Mouse (Mus musculus): ENCODE results near the gene Pfdn2. TPM values are rescaled to one million over a fixed set of nuclear protein-coding genes. Genes with fewer than 3 reads are reported as not detected.

Pfdn2 gene
- total and polyA plus RNA-seq, 2 experiments from 2014 or later: 9.3 to 94.7 TPM

DNA sequence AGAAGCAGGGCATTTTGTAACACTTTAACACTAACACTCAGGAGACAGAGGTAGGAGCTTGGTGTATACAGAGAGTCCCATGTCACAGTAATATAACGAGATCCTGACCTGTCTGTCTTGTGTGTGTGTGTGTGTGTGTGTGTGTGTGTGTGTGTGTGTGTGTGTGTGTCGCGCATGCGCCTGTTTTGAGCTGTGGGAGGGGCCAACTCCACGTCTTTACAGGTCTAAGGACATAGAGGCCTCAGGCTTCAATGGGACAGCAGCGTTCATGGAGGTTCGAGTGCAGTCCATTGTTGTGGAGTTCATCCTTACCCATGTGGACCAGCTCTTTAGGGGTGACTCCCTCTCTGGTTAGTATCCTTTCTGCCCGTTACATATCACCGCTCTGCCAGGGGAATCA, 57.5 kb downstream of the Pfdn2 start:
- Histone ChIP-seq H3K4me2 (ENCODE audit: low read depth, low read length) (no peak overlapping the region), H3K4me3 (ENCODE audit: low read depth, low read length) (no peak overlapping the region), H3K27ac (ENCODE audit: low read depth) (no peak overlapping the region), H3K36me3 (replicated peaks; ENCODE audit: control insufficient read depth, insufficient read depth, low read length) (no peaks in the 10 kb centered on the region), H3K4me1 (ENCODE audit: control insufficient read depth, insufficient read depth) (no peaks in the 10 kb centered on the region), H3K9me3 (replicated peaks; ENCODE audit: control insufficient read depth, low read length) (no peaks in the 10 kb centered on the region), H3K9ac (replicated peaks; ENCODE audit: low read depth, low read length) (no peak overlapping the region), H3K27me3 (ENCODE audit: control insufficient read depth, insufficient read depth, low read length) (no peaks in the 10 kb centered on the region)
- DNase-seq (ENCODE audit: low spot score) (no peak), ATAC-seq (ENCODE audit: insufficient read depth, low read depth) (no peak)
- 75% methylated on average over 9 of the region's 9 CpGs for WGBS
- TF ChIP-seq EP300 (IDR thresholded peaks at IDR 0.05; ENCODE audit: low read depth) (no peak), CTCF (IDR thresholded peaks at IDR 0.05; ENCODE audit: low read depth) (no peak)

GRCm38 (mm10) chr1:171407263-171407662, 61.8 kb downstream of the Pfdn2 start:
- DNase-seq (ENCODE audit: low spot score): no peak
- Histone ChIP-seq H3K36me3 (replicated peaks; ENCODE audit: control insufficient read depth, insufficient read depth, low read length) (no peaks in the 10 kb centered on the region), H3K9me3 (replicated peaks; ENCODE audit: control insufficient read depth, low read length) (no peaks in the 10 kb centered on the region)

More at GRCm38 (mm10) chr1:171407263-171407662, 61.8 kb downstream of the Pfdn2 start:
- Histone ChIP-seq H3K27ac (ENCODE audit: low read depth) (no peak overlapping the region), H3K27me3 (ENCODE audit: control insufficient read depth, insufficient read depth, low read length) (no peaks in the 10 kb centered on the region; the same call in 1 of the 2 replicates), H3K4me3 (ENCODE audit: low read depth, low read length) (no peak overlapping the region), H3K4me1 (ENCODE audit: control insufficient read depth, insufficient read depth) (no peaks in the 10 kb centered on the region), H3K4me2 (ENCODE audit: low read depth, low read length) (no peak overlapping the region), H3K9ac (replicated peaks; ENCODE audit: low read depth, low read length) (no peak overlapping the region)
- 76% methylated on average over 5 of the region's 5 CpGs for WGBS
- no peak for ATAC-seq (ENCODE audit: insufficient read depth, low read depth)
- TF ChIP-seq EP300 (IDR thresholded peaks at IDR 0.05; ENCODE audit: low read depth) (no peak), CTCF (IDR thresholded peaks at IDR 0.05; ENCODE audit: low read depth) (no peak)

Other genes starting within 250 kb of the Pfdn2 start
- 3.7 TPM in 1 of 2 replicates, not detected in the other for gene Cfap126, start 231.8 kb upstream of the Pfdn2 start, total RNA-seq (2014; rRNA removed; ENCODE audit: low replicate concordance)
- 2.2 and 3.5 TPM in 2 replicates for gene Cfap126, start 231.8 kb upstream of the Pfdn2 start, polyA plus RNA-seq (2015; fragmentation: Nextera tagmentation; extraction: Ambion mirVana)
- 875 and 891 TPM in 2 replicates for gene Sdhc, start 195.1 kb upstream of the Pfdn2 start, total RNA-seq (2014; rRNA removed; ENCODE audit: low replicate concordance)
- 754 and 772 TPM in 2 replicates for gene Sdhc, start 195.1 kb upstream of the Pfdn2 start, polyA plus RNA-seq (2015; fragmentation: Nextera tagmentation; extraction: Ambion mirVana)
- gene Mpz, start 195.0 kb upstream of the Pfdn2 start, total RNA-seq (2014; rRNA removed; ENCODE audit: low replicate concordance): 1.6 and 2.0 TPM in 2 replicates
- gene Mpz, start 195.0 kb upstream of the Pfdn2 start, polyA plus RNA-seq (2015; fragmentation: Nextera tagmentation; extraction: Ambion mirVana): 0.05 and 0.49 TPM in 2 replicates
- gene Pcp4l1, start 149.4 kb upstream of the Pfdn2 start, total RNA-seq (2014; rRNA removed; ENCODE audit: low replicate concordance): 40.2 and 48.7 TPM in 2 replicates
- gene Pcp4l1, start 149.4 kb upstream of the Pfdn2 start, polyA plus RNA-seq (2015; fragmentation: Nextera tagmentation; extraction: Ambion mirVana): 161 and 164 TPM in 2 replicates
- not detected in 2 replicates for gene Nr1i3, start 131.7 kb upstream of the Pfdn2 start, total RNA-seq (2014; rRNA removed; ENCODE audit: low replicate concordance)
- gene Nr1i3, start 131.7 kb upstream of the Pfdn2 start, polyA plus RNA-seq (2015; fragmentation: Nextera tagmentation; extraction: Ambion mirVana): 0.27 and 0.30 TPM in 2 replicates
- 82.0 and 97.7 TPM in 2 replicates for gene Tomm40l, start 123.2 kb upstream of the Pfdn2 start, total RNA-seq (2014; rRNA removed; ENCODE audit: low replicate concordance)
- gene Tomm40l, start 123.2 kb upstream of the Pfdn2 start, polyA plus RNA-seq (2015; fragmentation: Nextera tagmentation; extraction: Ambion mirVana): 56.0 and 64.6 TPM in 2 replicates
- gene Apoa2, start 120.6 kb upstream of the Pfdn2 start, total RNA-seq (2014; rRNA removed; ENCODE audit: low replicate concordance): 14.5 TPM in 1 of 2 replicates, not detected in the other
- gene Apoa2, start 120.6 kb upstream of the Pfdn2 start, polyA plus RNA-seq (2015; fragmentation: Nextera tagmentation; extraction: Ambion mirVana): 4.0 and 4.5 TPM in 2 replicates
- 22.7 and 60.5 TPM in 2 replicates for gene Fcer1g, start 111.3 kb upstream of the Pfdn2 start, total RNA-seq (2014; rRNA removed; ENCODE audit: low replicate concordance)
- gene Fcer1g, start 111.3 kb upstream of the Pfdn2 start, polyA plus RNA-seq (2015; fragmentation: Nextera tagmentation; extraction: Ambion mirVana): 24.6 TPM in 2 replicates
- 4.1 and 5.5 TPM in 2 replicates for gene Adamts4, start 95.2 kb upstream of the Pfdn2 start, total RNA-seq (2014; rRNA removed; ENCODE audit: low replicate concordance)
- 3.8 and 3.9 TPM in 2 replicates for gene Adamts4, start 95.2 kb upstream of the Pfdn2 start, polyA plus RNA-seq (2015; fragmentation: Nextera tagmentation; extraction: Ambion mirVana)
- gene Ndufs2, start 94.3 kb upstream of the Pfdn2 start, total RNA-seq (2014; rRNA removed; ENCODE audit: low replicate concordance): 962 and 1,127 TPM in 2 replicates
- gene Ndufs2, start 94.3 kb upstream of the Pfdn2 start, polyA plus RNA-seq (2015; fragmentation: Nextera tagmentation; extraction: Ambion mirVana): 998 and 1,009 TPM in 2 replicates
- 28.9 and 55.0 TPM in 2 replicates for gene B4galt3, start 75.3 kb upstream of the Pfdn2 start, total RNA-seq (2014; rRNA removed; ENCODE audit: low replicate concordance)
- gene B4galt3, start 75.3 kb upstream of the Pfdn2 start, polyA plus RNA-seq (2015; fragmentation: Nextera tagmentation; extraction: Ambion mirVana): 32.6 and 34.3 TPM in 2 replicates
- gene Ppox, start 64.5 kb upstream of the Pfdn2 start, total RNA-seq (2014; rRNA removed; ENCODE audit: low replicate concordance): 32.7 and 52.4 TPM in 2 replicates
- 24.3 and 24.6 TPM in 2 replicates for gene Ppox, start 64.5 kb upstream of the Pfdn2 start, polyA plus RNA-seq (2015; fragmentation: Nextera tagmentation; extraction: Ambion mirVana)
- gene Usp21, start 57.7 kb upstream of the Pfdn2 start, total RNA-seq (2014; rRNA removed; ENCODE audit: low replicate concordance): 20.0 and 27.3 TPM in 2 replicates
- 30.6 and 32.3 TPM in 2 replicates for gene Usp21, start 57.7 kb upstream of the Pfdn2 start, polyA plus RNA-seq (2015; fragmentation: Nextera tagmentation; extraction: Ambion mirVana)
- gene Ufc1, start 50.6 kb upstream of the Pfdn2 start, total RNA-seq (2014; rRNA removed; ENCODE audit: low replicate concordance): 74.9 and 140 TPM in 2 replicates
- 109 and 113 TPM in 2 replicates for gene Ufc1, start 50.6 kb upstream of the Pfdn2 start, polyA plus RNA-seq (2015; fragmentation: Nextera tagmentation; extraction: Ambion mirVana)
- gene Dedd, start 16.5 kb upstream of the Pfdn2 start, total RNA-seq (2014; rRNA removed; ENCODE audit: low replicate concordance): 20.8 and 27.1 TPM in 2 replicates
- 30.0 and 31.7 TPM in 2 replicates for gene Dedd, start 16.5 kb upstream of the Pfdn2 start, polyA plus RNA-seq (2015; fragmentation: Nextera tagmentation; extraction: Ambion mirVana)
- 39.6 and 41.5 TPM in 2 replicates for gene Nit1, start within 50 bp of the Pfdn2 start, total RNA-seq (2014; rRNA removed; ENCODE audit: low replicate concordance)
- gene Nit1, start within 50 bp of the Pfdn2 start, polyA plus RNA-seq (2015; fragmentation: Nextera tagmentation; extraction: Ambion mirVana): 31.4 and 35.2 TPM in 2 replicates
- 0.19 and 3.2 TPM in 2 replicates for gene Klhdc9, start 15.1 kb downstream of the Pfdn2 start, total RNA-seq (2014; rRNA removed; ENCODE audit: low replicate concordance)
- 1.1 TPM in 2 replicates for gene Klhdc9, start 15.1 kb downstream of the Pfdn2 start, polyA plus RNA-seq (2015; fragmentation: Nextera tagmentation; extraction: Ambion mirVana)
- 2.7 TPM in 1 of 2 replicates, not detected in the other for gene Nectin4, start 24.4 kb downstream of the Pfdn2 start, total RNA-seq (2014; rRNA removed; ENCODE audit: low replicate concordance)
- 0.07 and 0.14 TPM in 2 replicates for gene Nectin4, start 24.4 kb downstream of the Pfdn2 start, polyA plus RNA-seq (2015; fragmentation: Nextera tagmentation; extraction: Ambion mirVana)
- 1.6 and 3.4 TPM in 2 replicates for gene Arhgap30, start 43.3 kb downstream of the Pfdn2 start, total RNA-seq (2014; rRNA removed; ENCODE audit: low replicate concordance)
- gene Arhgap30, start 43.3 kb downstream of the Pfdn2 start, polyA plus RNA-seq (2015; fragmentation: Nextera tagmentation; extraction: Ambion mirVana): 0.52 and 0.79 TPM in 2 replicates
- 80.2 and 82.0 TPM in 2 replicates for gene Usf1, start 65.6 kb downstream of the Pfdn2 start, total RNA-seq (2014; rRNA removed; ENCODE audit: low replicate concordance)
- gene Usf1, start 65.6 kb downstream of the Pfdn2 start, polyA plus RNA-seq (2015; fragmentation: Nextera tagmentation; extraction: Ambion mirVana): 47.7 and 48.8 TPM in 2 replicates
- not detected in 2 replicates for gene Tstd1, start 73.2 kb downstream of the Pfdn2 start, total RNA-seq (2014; rRNA removed; ENCODE audit: low replicate concordance)
- gene Tstd1, start 73.2 kb downstream of the Pfdn2 start, polyA plus RNA-seq (2015; fragmentation: Nextera tagmentation; extraction: Ambion mirVana): 1.1 and 2.5 TPM in 2 replicates
- gene F11r, start 91.9 kb downstream of the Pfdn2 start, total RNA-seq (2014; rRNA removed; ENCODE audit: low replicate concordance): 45.6 and 75.5 TPM in 2 replicates
- gene F11r, start 91.9 kb downstream of the Pfdn2 start, polyA plus RNA-seq (2015; fragmentation: Nextera tagmentation; extraction: Ambion mirVana): 75.8 and 78.3 TPM in 2 replicates
- gene Alyref2, start 157.8 kb downstream of the Pfdn2 start, total RNA-seq (2014; rRNA removed; ENCODE audit: low replicate concordance): 8.0 and 10.0 TPM in 2 replicates
- 13.5 and 14.6 TPM in 2 replicates for gene Alyref2, start 157.8 kb downstream of the Pfdn2 start, polyA plus RNA-seq (2015; fragmentation: Nextera tagmentation; extraction: Ambion mirVana)
- not detected in 2 replicates for gene Itln1, start 189.6 kb downstream of the Pfdn2 start, total RNA-seq (2014; rRNA removed; ENCODE audit: low replicate concordance)
- not detected in 2 replicates for gene Itln1, start 189.6 kb downstream of the Pfdn2 start, polyA plus RNA-seq (2015; fragmentation: Nextera tagmentation; extraction: Ambion mirVana)
- 1.0 and 4.0 TPM in 2 replicates for gene Cd244a, start 213.5 kb downstream of the Pfdn2 start, total RNA-seq (2014; rRNA removed; ENCODE audit: low replicate concordance)
- 0.16 and 0.33 TPM in 2 replicates for gene Cd244a, start 213.5 kb downstream of the Pfdn2 start, polyA plus RNA-seq (2015; fragmentation: Nextera tagmentation; extraction: Ambion mirVana)